Mouse (Mus musculus): ENCODE data around the gene Pigv. TPM values are rescaled to one million over a fixed set of nuclear protein-coding genes. Genes with fewer than 3 reads are reported as not detected.
A peak's percentile ranks its signal among the peaks of the same experiment; 100 is the strongest.

The Pigv gene
- polyA plus RNA-seq (2014; fragmentation: Nextera tagmentation; extraction: Ambion mirVana), result 10.0 and 10.7 TPM in 2 replicates

DNA sequence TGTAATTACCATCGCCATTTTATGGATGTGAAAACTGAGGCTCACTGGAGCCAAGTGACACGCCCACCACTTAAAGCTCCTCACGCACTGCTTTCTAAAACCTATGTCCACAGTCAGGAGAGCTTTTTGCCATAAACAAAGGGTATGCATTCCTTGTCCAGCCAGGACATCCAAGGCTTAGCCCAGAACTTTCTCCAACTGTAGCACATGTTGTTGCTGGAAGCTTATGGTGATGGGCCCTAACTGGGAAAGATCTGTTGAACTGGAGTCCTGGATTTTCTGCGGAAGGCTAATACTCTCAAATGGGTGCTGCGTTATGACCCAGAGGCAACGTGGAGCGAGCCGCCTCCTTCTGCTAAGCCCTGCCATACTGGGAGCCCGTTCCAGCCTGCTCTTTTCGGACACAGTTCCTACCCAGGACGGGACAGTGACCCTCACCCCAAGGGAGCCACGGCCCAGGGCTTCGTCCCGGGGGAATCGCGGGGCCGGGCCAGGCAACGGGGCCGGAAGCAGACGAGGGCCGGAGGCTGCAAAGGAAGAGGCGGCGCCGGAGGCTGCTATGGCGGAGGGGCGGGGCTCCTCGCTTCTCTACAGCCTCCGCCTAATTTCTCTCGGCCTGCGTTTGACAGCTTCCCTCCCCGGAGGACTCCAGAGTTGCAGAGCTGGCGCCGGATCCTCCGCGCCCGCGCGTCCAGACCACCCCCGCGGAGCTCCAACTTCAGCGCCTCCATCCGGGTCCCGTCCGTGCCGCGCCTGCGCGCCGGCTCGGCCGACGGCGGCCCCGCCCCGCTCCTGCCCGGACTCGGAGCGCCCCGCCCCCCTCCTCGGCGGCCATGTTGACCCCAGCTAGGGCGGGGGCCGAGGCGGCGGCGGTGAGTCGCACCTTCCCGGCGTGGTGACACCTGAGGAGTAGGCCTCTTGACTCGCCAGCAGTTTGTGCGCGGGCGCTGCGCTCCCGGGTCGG lies at the start of gene Pigv:
Gene Pigv (minus strand): TSS at position 767 of the 964 bp plus-strand sequence.
- ATAC-seq (ENCODE audit: low FRiP score) (peak; percentile 88), DNase-seq (ENCODE audit: low spot score) (peak; percentile 96)
- Histone ChIP-seq H3K4me2 (replicated peaks; ENCODE audit: low read depth, low read length) (peak within 1 kb of the TSS; percentile 61), H3K9ac (ENCODE audit: low read depth, low read length) (peak within 1 kb of the TSS; percentile 73), H3K4me1 (replicated peaks; ENCODE audit: control insufficient read depth, insufficient read depth, low read length) (peaks cover 3% of the 10 kb centered on the region), H3K36me3 (ENCODE audit: control insufficient read depth, insufficient read depth, low read length) (no peaks in the 10 kb centered on the region), H3K27me3 (ENCODE audit: control insufficient read depth, insufficient read depth, low read length) (no peaks in the 10 kb centered on the region), H3K9me3 (ENCODE audit: control insufficient read depth, low read length) (no peaks in the 10 kb centered on the region), H3K27ac (ENCODE audit: low read depth, low read length) (peak within 1 kb of the TSS; percentile 95), H3K4me3 (ENCODE audit: low read depth, low read length) (peak within 1 kb of the TSS; percentile 73)
- WGBS, result under 1% methylated on average over 65 of the region's 76 CpGs

DNA sequence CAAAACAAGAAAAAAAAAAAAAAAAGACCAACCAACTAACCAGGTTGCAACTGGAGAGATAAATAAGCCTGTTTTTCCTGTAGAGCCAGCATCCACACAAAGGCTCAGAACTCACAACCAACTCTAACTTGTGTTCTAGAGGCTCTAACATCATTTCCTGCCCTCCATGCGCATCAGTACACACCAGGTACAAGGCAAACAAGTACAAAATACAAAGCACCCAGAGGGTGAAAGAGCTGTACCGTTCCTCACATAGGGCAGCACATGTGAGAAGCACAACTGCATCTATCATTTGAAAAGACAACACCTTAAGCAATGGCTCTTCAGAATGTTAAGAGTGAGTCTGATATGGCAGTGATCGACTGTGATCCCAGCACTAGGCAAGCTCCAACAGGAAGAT lies 47.3 kb upstream of the Pigv start:
- Histone ChIP-seq H3K9ac (ENCODE audit: low read depth, low read length) (no peak overlapping the region), H3K4me2 (replicated peaks; ENCODE audit: low read depth, low read length) (no peak overlapping the region), H3K9me3 (ENCODE audit: control insufficient read depth, low read length) (no peaks in the 10 kb centered on the region), H3K27ac (ENCODE audit: low read depth, low read length) (no peak overlapping the region), H3K27me3 (ENCODE audit: control insufficient read depth, insufficient read depth, low read length) (no peaks in the 10 kb centered on the region), H3K36me3 (ENCODE audit: control insufficient read depth, insufficient read depth, low read length) (peaks cover 10% of the 10 kb centered on the region), H3K4me3 (ENCODE audit: low read depth, low read length) (no peak overlapping the region), H3K4me1 (replicated peaks; ENCODE audit: control insufficient read depth, insufficient read depth, low read length) (no peaks in the 10 kb centered on the region)
- 91% methylated on average over 3 of the region's 3 CpGs for WGBS
- DNase-seq (ENCODE audit: low spot score), result no peak
- no peak for ATAC-seq (ENCODE audit: low FRiP score)

DNA sequence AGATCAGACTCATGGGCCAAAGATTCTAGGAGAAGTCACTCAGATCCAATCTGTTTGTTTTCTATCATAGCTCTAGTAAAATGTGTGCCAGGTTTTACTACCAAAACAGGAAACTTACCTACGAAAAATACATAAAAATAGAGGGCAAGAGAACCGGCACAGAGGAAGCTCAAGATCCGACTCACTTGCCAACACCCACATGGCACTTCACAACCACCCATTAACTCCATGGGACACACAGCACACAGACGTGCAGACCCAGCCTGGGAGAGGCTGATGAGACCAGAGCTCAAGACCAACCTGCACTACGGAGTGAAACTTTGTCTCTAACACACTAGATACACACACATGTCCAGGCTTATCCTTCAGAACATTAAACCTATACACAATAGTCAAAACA lies 40.3 kb upstream of the Pigv start:
- Histone ChIP-seq H3K27me3 (ENCODE audit: control insufficient read depth, insufficient read depth, low read length) (no peaks in the 10 kb centered on the region), H3K27ac (ENCODE audit: low read depth, low read length) (no peak overlapping the region), H3K4me3 (ENCODE audit: low read depth, low read length) (no peak overlapping the region), H3K4me1 (replicated peaks; ENCODE audit: control insufficient read depth, insufficient read depth, low read length) (no peaks in the 10 kb centered on the region; the same call in 1 of the 2 replicates), H3K36me3 (ENCODE audit: control insufficient read depth, insufficient read depth, low read length) (no peaks in the 10 kb centered on the region), H3K9me3 (ENCODE audit: control insufficient read depth, low read length) (no peaks in the 10 kb centered on the region), H3K9ac (ENCODE audit: low read depth, low read length) (no peak overlapping the region), H3K4me2 (replicated peaks; ENCODE audit: low read depth, low read length) (no peak overlapping the region)
- ATAC-seq (ENCODE audit: low FRiP score) (no peak), DNase-seq (ENCODE audit: low spot score) (no peak)
- WGBS, result 92% methylated on average over 5 of the region's 5 CpGs

DNA sequence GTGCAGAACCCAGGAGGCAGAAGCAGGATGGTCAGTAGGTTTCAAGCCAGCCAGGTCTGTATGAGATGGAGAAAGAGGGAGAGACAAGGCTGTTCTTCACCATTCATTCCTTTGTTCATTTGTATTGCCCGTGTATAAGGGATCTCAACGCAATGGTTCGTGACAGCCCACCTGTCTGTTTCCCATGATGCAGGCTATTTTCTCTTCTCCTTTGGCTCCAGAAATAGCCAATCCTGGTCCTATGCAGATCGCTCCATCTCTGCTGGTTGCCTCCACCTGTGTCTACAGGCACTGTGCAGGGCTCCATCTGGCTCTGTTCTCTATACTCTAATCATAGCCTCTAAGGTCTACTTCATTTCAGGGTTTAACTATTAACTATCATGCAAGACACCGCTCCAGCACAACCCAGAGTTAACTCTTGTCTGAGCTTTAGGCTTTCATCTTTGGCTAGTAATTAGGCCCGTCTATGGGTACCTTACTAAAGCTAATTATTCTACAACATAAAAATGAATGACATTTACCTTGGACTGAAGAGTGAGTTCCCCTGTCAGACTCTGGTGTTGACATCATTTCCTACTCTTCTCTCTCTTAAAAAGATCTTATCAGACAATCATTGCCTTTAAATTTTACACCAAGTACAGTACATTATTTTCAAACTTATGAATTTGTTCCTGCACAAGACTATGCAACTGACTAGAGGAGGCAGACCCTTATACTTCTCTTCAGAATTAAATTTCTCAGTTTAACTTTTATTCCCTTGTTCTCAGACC lies 39.0 kb upstream of the Pigv start:
- ATAC-seq (ENCODE audit: low FRiP score) (no peak), DNase-seq (ENCODE audit: low spot score) (no peak)
- H3K27ac ChIP-seq (ENCODE audit: low read depth, low read length), result no peak overlapping the region
- no peaks in the 10 kb centered on the region for H3K27me3 ChIP-seq (ENCODE audit: control insufficient read depth, insufficient read depth, low read length)
- H3K4me2 ChIP-seq (replicated peaks; ENCODE audit: low read depth, low read length), result no peak overlapping the region
- 93% methylated on average over 6 of the region's 6 CpGs for WGBS
- H3K4me1 ChIP-seq (replicated peaks; ENCODE audit: control insufficient read depth, insufficient read depth, low read length), result no peaks in the 10 kb centered on the region; the same call in 1 of the 2 replicates
- H3K4me3 ChIP-seq (ENCODE audit: low read depth, low read length), result no peak overlapping the region
- no peak overlapping the region for H3K9ac ChIP-seq (ENCODE audit: low read depth, low read length)
- no peaks in the 10 kb centered on the region for H3K9me3 ChIP-seq (ENCODE audit: control insufficient read depth, low read length)
- 0 out of 2 replicates have a peak, but pooled peaks cover 3% of the 10 kb centered on the region for H3K36me3 ChIP-seq (ENCODE audit: control insufficient read depth, insufficient read depth, low read length)

DNA sequence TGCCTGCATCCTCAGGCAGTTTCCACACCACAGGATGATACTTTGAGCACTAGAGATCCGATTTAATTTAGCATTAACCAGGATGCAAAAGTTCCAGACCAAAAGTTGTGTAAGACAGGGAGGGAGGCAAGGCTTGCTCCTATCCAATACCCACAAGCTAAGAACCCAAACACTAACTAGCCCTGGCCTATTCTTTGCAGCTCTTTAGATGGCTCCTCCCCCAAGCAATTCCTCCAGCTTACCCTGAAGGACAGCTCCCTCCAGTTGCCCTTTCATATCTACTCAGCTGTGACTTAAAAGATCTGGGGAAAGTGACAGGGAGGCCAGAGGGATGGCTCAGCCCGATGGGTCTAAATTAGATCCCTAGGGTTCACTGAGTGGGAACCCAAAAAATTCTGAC lies 36.9 kb upstream of the Pigv start:
- DNase-seq (ENCODE audit: low spot score) (no peak), ATAC-seq (ENCODE audit: low FRiP score) (no peak)
- no peaks in the 10 kb centered on the region for H3K27me3 ChIP-seq (ENCODE audit: control insufficient read depth, insufficient read depth, low read length)
- H3K9me3 ChIP-seq (ENCODE audit: control insufficient read depth, low read length), result no peaks in the 10 kb centered on the region
- H3K4me1 ChIP-seq (replicated peaks; ENCODE audit: control insufficient read depth, insufficient read depth, low read length), result no peaks in the 10 kb centered on the region; the same call in 1 of the 2 replicates
- H3K27ac ChIP-seq (ENCODE audit: low read depth, low read length), result no peak overlapping the region
- H3K4me2 ChIP-seq (replicated peaks; ENCODE audit: low read depth, low read length), result no peak overlapping the region
- H3K36me3 ChIP-seq (ENCODE audit: control insufficient read depth, insufficient read depth, low read length), result 0 out of 2 replicates have a peak, but pooled peaks cover 4% of the 10 kb centered on the region
- no peak overlapping the region for H3K4me3 ChIP-seq (ENCODE audit: low read depth, low read length)
- no peak overlapping the region for H3K9ac ChIP-seq (ENCODE audit: low read depth, low read length)
- 40% methylated on average over 2 of the region's 2 CpGs for WGBS

DNA sequence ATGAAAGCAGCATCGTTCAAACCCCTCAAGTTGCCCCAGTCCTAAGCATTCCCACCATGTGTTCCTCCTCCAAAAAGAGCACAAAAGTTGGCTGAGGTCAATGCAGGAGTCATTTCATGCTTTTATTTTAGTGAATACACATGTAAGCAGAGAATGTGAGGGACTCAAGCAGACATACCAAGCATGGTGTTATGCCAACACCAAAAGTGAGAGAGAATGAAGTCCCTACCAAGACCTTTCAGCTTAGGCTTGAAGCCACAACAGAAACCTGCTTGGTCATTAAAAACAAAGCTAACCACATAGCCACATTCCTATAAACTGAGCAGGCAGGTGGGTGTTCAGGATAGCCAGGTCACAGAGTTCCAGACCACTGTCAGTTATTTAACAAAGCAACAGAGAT lies 35.0 kb upstream of the Pigv start:
- Histone ChIP-seq H3K36me3 (ENCODE audit: control insufficient read depth, insufficient read depth, low read length) (0 out of 2 replicates have a peak, but pooled peaks cover 4% of the 10 kb centered on the region), H3K27me3 (ENCODE audit: control insufficient read depth, insufficient read depth, low read length) (no peaks in the 10 kb centered on the region), H3K4me2 (replicated peaks; ENCODE audit: low read depth, low read length) (no peak overlapping the region), H3K4me3 (ENCODE audit: low read depth, low read length) (no peak overlapping the region), H3K4me1 (replicated peaks; ENCODE audit: control insufficient read depth, insufficient read depth, low read length) (no peaks in the 10 kb centered on the region; the same call in 1 of the 2 replicates), H3K27ac (ENCODE audit: low read depth, low read length) (no peak overlapping the region), H3K9me3 (ENCODE audit: control insufficient read depth, low read length) (no peaks in the 10 kb centered on the region), H3K9ac (ENCODE audit: low read depth, low read length) (no peak overlapping the region)
- DNase-seq (ENCODE audit: low spot score) (no peak), ATAC-seq (ENCODE audit: low FRiP score) (no peak)
- WGBS, result 53% methylated on average over 1 of the region's 1 CpGs

DNA sequence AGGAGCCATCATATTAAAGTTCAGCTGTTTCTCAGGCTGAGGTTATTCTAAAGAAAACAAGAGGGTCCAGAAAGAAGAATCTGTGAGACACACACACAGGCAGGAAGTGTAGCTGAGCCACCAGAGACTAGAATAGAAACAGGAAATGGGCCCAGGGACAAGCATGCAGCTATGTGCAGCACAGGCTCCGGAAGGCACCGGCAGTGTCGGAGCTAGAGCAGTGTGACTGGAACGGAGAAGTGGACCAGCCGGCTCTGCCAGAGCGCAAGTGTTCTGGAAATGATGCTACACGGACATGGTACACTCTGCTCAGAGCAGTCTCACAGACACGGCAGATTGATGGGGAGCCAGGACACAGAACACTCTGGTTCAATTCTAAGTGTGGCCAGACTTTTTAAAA lies 34.5 kb upstream of the Pigv start:
- Histone ChIP-seq H3K9me3 (ENCODE audit: control insufficient read depth, low read length) (no peaks in the 10 kb centered on the region), H3K36me3 (ENCODE audit: control insufficient read depth, insufficient read depth, low read length) (0 out of 2 replicates have a peak, but pooled peaks cover 6% of the 10 kb centered on the region), H3K4me3 (ENCODE audit: low read depth, low read length) (no peak overlapping the region), H3K27me3 (ENCODE audit: control insufficient read depth, insufficient read depth, low read length) (no peaks in the 10 kb centered on the region), H3K4me2 (replicated peaks; ENCODE audit: low read depth, low read length) (no peak overlapping the region), H3K27ac (ENCODE audit: low read depth, low read length) (no peak overlapping the region), H3K4me1 (replicated peaks; ENCODE audit: control insufficient read depth, insufficient read depth, low read length) (no peaks in the 10 kb centered on the region; the same call in 1 of the 2 replicates), H3K9ac (ENCODE audit: low read depth, low read length) (no peak overlapping the region)
- 58% methylated on average over 8 of the region's 8 CpGs for WGBS
- DNase-seq (ENCODE audit: low spot score) (no peak), ATAC-seq (ENCODE audit: low FRiP score) (no peak)

DNA sequence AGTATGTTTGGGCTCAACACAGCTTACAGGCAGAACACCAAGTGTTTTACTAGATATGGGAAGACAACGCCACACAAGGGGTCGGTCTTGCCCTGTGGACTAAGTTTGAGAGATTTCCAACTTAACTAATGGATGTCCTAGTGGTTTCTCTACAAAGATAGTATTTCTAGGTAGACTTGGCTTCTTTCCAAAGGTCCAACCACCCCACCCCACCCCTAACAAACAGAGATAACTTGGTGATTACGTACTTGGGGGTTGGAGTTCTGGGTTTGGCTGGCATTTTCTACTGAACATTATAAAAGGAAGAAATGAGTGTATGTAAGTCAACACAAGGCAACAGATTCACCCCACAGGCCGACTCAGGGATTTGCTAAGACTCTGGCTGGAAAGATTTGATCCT lies 32.6 kb upstream of the Pigv start:
- H3K4me2 ChIP-seq (replicated peaks; ENCODE audit: low read depth, low read length), result no peak overlapping the region
- DNase-seq (ENCODE audit: low spot score) (no peak), ATAC-seq (ENCODE audit: low FRiP score) (no peak)
- 0 out of 2 replicates have a peak, but pooled peaks cover 8% of the 10 kb centered on the region for H3K36me3 ChIP-seq (ENCODE audit: control insufficient read depth, insufficient read depth, low read length)
- H3K27me3 ChIP-seq (ENCODE audit: control insufficient read depth, insufficient read depth, low read length), result no peaks in the 10 kb centered on the region
- no peak overlapping the region for H3K4me3 ChIP-seq (ENCODE audit: low read depth, low read length)
- no peaks in the 10 kb centered on the region; the same call in 1 of the 2 replicates for H3K4me1 ChIP-seq (replicated peaks; ENCODE audit: control insufficient read depth, insufficient read depth, low read length)
- H3K9ac ChIP-seq (ENCODE audit: low read depth, low read length), result no peak overlapping the region
- H3K9me3 ChIP-seq (ENCODE audit: control insufficient read depth, low read length), result no peaks in the 10 kb centered on the region
- H3K27ac ChIP-seq (ENCODE audit: low read depth, low read length), result no peak overlapping the region
- 94% methylated on average over 4 of the region's 4 CpGs for WGBS

All from hindbrain, embryonic 11.5 days (tissue).